In the genomic region with DNA sequence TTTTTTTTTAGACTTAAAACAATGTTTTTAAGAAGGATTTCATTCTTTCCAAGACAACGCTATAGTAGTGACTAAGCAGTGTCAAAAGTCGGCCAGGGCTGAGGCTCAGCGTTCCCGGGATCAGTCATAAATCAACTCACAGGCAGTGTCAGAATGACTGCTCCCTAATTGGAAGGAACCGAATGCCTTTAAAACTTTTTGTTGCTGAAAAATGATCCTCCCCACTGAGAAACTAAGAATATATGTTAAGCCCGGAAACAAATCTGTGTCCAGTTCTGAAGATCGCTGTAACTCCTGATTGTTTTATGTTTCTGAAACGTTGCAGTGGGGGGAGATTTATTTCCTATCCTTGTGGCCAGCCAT, we compare ENCODE assay signal across 10 mouse cellular contexts.
DNase-seq lines count a peak whose midpoint lies in the region; ATAC-seq and TF ChIP-seq lines count a peak whose summit lies in the region.
"Had no signal": no experiment of that assay in that cellular context is flagged by ENCODE, and none has a peak within 500 bp of the region (broad histone marks: within the 10 kb centered on the region; RNA-seq: fewer than 3 reads in every experiment).

No protein-coding gene starts in this region.

- no peak overlapping the region; the same call in 1 of the 2 replicates for H3K27ac ChIP-seq in hindbrain, embryonic 11.5 days (ENCODE audit: low read depth, low read length)
- H3K27ac ChIP-seq in hindbrain, postnatal 0 days: no peak overlapping the region
- peak overlapping the region; percentile 71 for H3K27ac ChIP-seq in kidney, embryonic 15.5 days
- no peak overlapping the region for H3K27ac ChIP-seq in neural tube, embryonic 14.5 days (ENCODE audit: low read depth, low read length)

- intact Hi-C loops in left cerebral cortex, postnatal 4 days (cut with DNase I): no loop called here

- TF ChIP-seq CTCF in hindbrain, postnatal 0 days (IDR thresholded peaks at IDR 0.05; ENCODE audit: low read depth): no peak

- H3K36me3 ChIP-seq in hindbrain, embryonic 11.5 days (ENCODE audit: control insufficient read depth, insufficient read depth, low read length): no peaks in the 10 kb centered on the region
- no peaks in the 10 kb centered on the region for H3K36me3 ChIP-seq in hindbrain, postnatal 0 days (ENCODE audit: insufficient read depth, low read length)
- peaks cover 19% of the 10 kb centered on the region for H3K36me3 ChIP-seq in kidney, embryonic 15.5 days
- H3K36me3 ChIP-seq in neural tube, embryonic 14.5 days (ENCODE audit: control insufficient read depth, insufficient read depth, low read length): no peaks in the 10 kb centered on the region

- H3K4me1 ChIP-seq in hindbrain, embryonic 11.5 days (replicated peaks; ENCODE audit: control insufficient read depth, insufficient read depth, low read length): 0 out of 2 replicates have a peak, but pooled peaks cover 2% of the 10 kb centered on the region
- no peaks in the 10 kb centered on the region for H3K4me1 ChIP-seq in hindbrain, postnatal 0 days (ENCODE audit: insufficient read depth, low read length)
- peaks cover 38% of the 10 kb centered on the region for H3K4me1 ChIP-seq in kidney, embryonic 15.5 days
- peaks cover 20% of the 10 kb centered on the region; the same call in 1 of the 2 replicates for H3K4me1 ChIP-seq in neural tube, embryonic 14.5 days (ENCODE audit: control insufficient read depth, insufficient read depth, low read length)

- no peak overlapping the region for H3K9ac ChIP-seq in hindbrain, embryonic 11.5 days (ENCODE audit: low read depth, low read length)
- no peak overlapping the region for H3K9ac ChIP-seq in hindbrain, postnatal 0 days (replicated peaks; ENCODE audit: low read length)
- no peak overlapping the region for H3K9ac ChIP-seq in kidney, embryonic 15.5 days
- H3K9ac ChIP-seq in neural tube, embryonic 14.5 days (replicated peaks; ENCODE audit: low read depth, low read length): no peak overlapping the region

- ATAC-seq in hindbrain, embryonic 11.5 days (ENCODE audit: low FRiP score): no peak
- no peak for ATAC-seq in hindbrain, postnatal 0 days
- peak; percentile 90 for ATAC-seq in kidney, embryonic 15.5 days (replicated peaks; ENCODE audit: low FRiP score)
- ATAC-seq in neural tube, embryonic 14.5 days (ENCODE audit: low read depth): no peak

- WGBS in hindbrain, embryonic 11.5 days: 32% methylated on average over 8 of the region's 8 CpGs
- WGBS in hindbrain, postnatal 0 days: 32% methylated on average over 8 of the region's 8 CpGs
- WGBS in kidney, embryonic 15.5 days: 2% methylated on average over 8 of the region's 8 CpGs
- WGBS in neural tube, embryonic 14.5 days: 2% methylated on average over 8 of the region's 8 CpGs

- DNase-seq in hindbrain, embryonic 11.5 days (ENCODE audit: low spot score): peak; percentile 25
- no peak for DNase-seq in hindbrain, postnatal 0 days (ENCODE audit: low spot score)
- peak; percentile 45 for DNase-seq in adrenal gland, postnatal 25 days
- DNase-seq in left cerebral cortex, postnatal 4 days: no peak
- no peak for DNase-seq in right cerebral cortex, postnatal 25 days
- DNase-seq in thymus, postnatal 10 days (ENCODE audit: low spot score in 2 of 2): no peak
- DNase-seq: retina, postnatal 1 day; thymus, postnatal 4 days had no signal

- H3K4me2 ChIP-seq in hindbrain, embryonic 11.5 days (replicated peaks; ENCODE audit: low read depth, low read length): peak overlapping the region; percentile 5; the same call in 1 of the 2 replicates
- no peak overlapping the region for H3K4me2 ChIP-seq in hindbrain, postnatal 0 days (ENCODE audit: low read depth, low read length)
- H3K4me2 ChIP-seq in kidney, embryonic 15.5 days: peak overlapping the region; percentile 45
- H3K4me2 ChIP-seq in neural tube, embryonic 14.5 days (ENCODE audit: low read depth, low read length): peak overlapping the region; percentile 11; the same call in 1 of the 2 replicates

- no peak overlapping the region for H3K4me3 ChIP-seq in hindbrain, embryonic 11.5 days (ENCODE audit: low read depth, low read length)
- no peak overlapping the region for H3K4me3 ChIP-seq in hindbrain, postnatal 0 days (ENCODE audit: low read length)
- H3K4me3 ChIP-seq in kidney, embryonic 15.5 days (replicated peaks): 0 out of 2 replicates have a peak overlapping the region, but pooled peaks have one; percentile 2
- H3K4me3 ChIP-seq in neural tube, embryonic 14.5 days (ENCODE audit: low read depth, low read length): no peak overlapping the region

- no peaks in the 10 kb centered on the region for H3K9me3 ChIP-seq in hindbrain, embryonic 11.5 days (ENCODE audit: control insufficient read depth, low read length)
- no peaks in the 10 kb centered on the region for H3K9me3 ChIP-seq in hindbrain, postnatal 0 days (ENCODE audit: low read length)
- no peaks in the 10 kb centered on the region for H3K9me3 ChIP-seq in kidney, embryonic 15.5 days (replicated peaks)
- H3K9me3 ChIP-seq in neural tube, embryonic 14.5 days (ENCODE audit: control insufficient read depth, low read length): no peaks in the 10 kb centered on the region

- H3K27me3 ChIP-seq in hindbrain, embryonic 11.5 days (ENCODE audit: control insufficient read depth, insufficient read depth, low read length): no peaks in the 10 kb centered on the region
- no peaks in the 10 kb centered on the region for H3K27me3 ChIP-seq in hindbrain, postnatal 0 days (ENCODE audit: insufficient read depth, low read length)
- H3K27me3 ChIP-seq in kidney, embryonic 15.5 days: no peaks in the 10 kb centered on the region
- H3K27me3 ChIP-seq in neural tube, embryonic 14.5 days (ENCODE audit: control insufficient read depth, insufficient read depth, low read length): no peaks in the 10 kb centered on the region; the same call in 1 of the 2 replicates

Comparison
In these comparisons a context has a peak if more than half of its experiments do, and no peak if none do; other contexts are left out.
1. DNase-seq: peak in hindbrain, embryonic 11.5 days (single experiment) and adrenal gland, postnatal 25 days (single experiment); none in hindbrain, postnatal 0 days (single experiment), left cerebral cortex, postnatal 4 days (single experiment), right cerebral cortex, postnatal 25 days (single experiment) and thymus, postnatal 10 days (0 of 2).